Mouse (Mus musculus) thymus, adult 2 months (tissue): ENCODE measurements around the gene Snx21.

Experiments
- CTCF ChIP-seq: fragments of 200-500 bp; IDR thresholded peaks from 2 replicates; pipeline ENCODE4 v1.5.1; 2012; ENCODE audit warnings: mild to moderate bottlenecking, control low read depth, low read length, moderate library complexity, borderline replicate concordance; ENCODE audit not compliant: control insufficient read depth, poor library complexity, insufficient read depth; ENCODE audit errors: extremely low read depth
- POLR2A ChIP-seq: fragments of 200-500 bp; IDR thresholded peaks from 2 replicates; pipeline ENCODE4 v1.6.1; 2012; ENCODE audit warnings: mild to moderate bottlenecking, low read length, control low read depth, moderate library complexity; ENCODE audit not compliant: control insufficient read depth, poor library complexity, insufficient read depth; ENCODE audit errors: extremely low read depth

DNA sequence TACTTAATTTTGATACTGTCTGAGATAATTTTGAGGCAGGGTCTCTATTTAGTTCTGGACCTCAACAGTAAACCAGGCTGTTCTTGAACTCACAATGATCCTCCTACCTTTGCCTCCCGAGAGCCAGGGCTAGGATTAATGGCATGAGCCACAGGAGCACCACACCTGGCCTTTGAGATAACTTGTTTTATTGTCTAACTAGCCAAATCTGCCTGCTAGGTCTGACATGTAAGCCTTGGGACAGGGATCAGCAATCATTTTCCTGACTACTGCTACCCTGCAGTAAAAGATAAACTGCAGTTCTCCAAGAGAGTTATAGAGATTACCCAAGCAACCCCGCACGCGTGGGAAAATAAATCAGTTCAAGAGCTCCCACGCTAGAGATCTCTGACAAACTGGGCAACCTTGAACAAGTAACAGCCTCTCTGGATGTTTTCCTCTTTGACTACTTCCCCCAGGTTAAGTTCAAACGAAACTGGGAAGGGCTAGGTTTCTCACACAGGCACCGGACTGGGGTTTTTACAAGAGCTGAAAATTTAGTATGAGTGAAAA, 678 bp upstream of the Snx21 start:
- TF ChIP-seq CTCF: no peak
- no peak for TF ChIP-seq POLR2A
